Mouse (Mus musculus) kidney, postnatal 4 days (tissue): ENCODE measurements around the gene Apoc1.
"Not testable (repeated sequence)": the region's sequence is repeated elsewhere in the genome, so short reads cannot be mapped to it uniquely, and the experiment has no call there.

Experiments
- DNase-seq, 2 experiments: peaks; one replicate each; pipeline ENCODE4 v3.0.0; 2021; ENCODE audit warnings: mixed read lengths in 2 of 2

The Apoc1 gene

DNA sequence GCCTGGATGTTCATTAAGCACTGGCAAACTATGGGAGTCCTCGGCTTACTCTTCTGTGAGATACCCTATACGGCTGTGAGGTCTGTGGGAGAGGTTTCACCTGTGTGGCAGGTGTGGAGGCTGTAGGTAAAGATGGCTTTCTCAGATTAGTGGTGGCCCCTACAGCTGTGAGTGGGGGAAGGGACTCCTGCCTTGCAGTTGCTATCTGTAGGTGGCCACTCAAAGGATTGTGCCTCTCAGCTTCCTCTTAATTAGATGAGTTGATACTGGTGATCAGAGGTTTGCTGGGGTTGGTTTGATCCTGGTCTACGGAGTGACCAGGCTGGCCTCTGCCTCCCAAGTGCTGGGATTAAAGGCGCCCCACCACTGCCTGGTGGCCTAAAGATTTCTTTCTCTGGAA, 12.0 kb upstream of the Apoc1 start:
- DNase-seq = no peak

DNA sequence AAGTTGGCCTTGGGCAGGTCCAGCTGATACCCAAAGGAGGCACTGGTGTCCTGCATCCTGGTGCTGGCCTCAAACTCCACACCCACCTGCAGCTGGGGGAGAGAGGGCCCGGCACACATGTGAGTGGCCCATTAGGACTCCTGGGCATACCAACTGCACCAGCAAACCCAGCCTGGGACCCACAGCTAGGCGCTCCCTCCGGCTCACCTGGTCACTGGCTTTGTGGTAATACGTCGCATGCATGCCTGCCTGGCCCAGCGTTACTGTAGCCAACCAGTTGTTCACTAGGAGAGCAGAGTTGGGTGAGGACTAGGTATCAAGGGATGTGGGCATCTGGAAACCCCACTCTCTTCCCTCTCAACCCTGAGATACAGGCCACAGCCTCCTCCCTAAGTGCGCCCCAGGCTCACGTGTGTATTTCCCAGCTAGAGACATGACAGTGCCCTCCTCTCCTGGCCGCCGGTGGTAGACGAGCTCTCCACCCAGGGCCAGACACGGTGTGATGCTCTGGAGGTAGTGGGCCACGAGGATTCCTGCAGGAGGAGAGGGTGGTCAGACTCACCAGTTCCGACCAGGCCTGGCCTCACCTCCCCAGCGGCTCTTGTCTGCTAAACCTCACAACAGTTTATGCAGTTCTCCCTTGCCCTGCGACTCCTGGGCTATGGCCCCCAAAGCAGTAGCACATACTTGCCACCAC, 10.5 kb upstream of the Apoc1 start:
- no peak for DNase-seq

DNA sequence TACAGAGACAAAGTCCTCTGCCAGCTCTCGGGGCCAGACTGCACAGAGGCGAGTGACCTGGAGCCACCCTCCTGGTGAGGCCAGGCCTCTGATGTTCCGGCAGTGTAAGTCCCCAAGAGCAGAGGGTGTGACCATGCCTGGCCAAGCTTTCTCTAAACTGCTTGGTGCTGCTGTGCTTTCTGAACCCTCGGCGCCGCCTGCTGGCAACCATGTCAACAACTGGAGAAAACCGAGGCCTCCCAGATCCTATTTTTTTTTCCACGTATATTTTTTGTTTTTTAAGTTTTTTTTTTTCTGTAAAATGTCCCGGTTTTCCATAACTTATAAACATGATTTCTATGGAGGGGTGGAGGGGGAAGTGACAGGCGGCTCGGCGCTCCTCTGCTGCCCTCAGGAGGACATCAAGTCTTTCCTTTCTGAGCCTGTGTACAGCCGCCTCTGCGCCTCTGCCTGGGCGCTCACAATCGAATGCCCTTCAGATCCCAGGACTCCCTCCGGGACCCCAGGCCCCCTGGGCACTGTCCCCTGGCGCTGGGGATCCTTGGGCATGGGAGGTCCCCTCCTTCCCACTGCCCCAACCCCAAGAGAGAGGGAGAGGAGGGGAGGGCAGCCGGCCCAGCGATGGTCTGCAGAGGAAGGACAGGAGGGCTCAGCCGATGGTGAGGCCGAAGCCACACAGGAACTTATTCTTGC, 8.8 kb upstream of the Apoc1 start:
- peak; percentile 86 to 91 for DNase-seq

DNA sequence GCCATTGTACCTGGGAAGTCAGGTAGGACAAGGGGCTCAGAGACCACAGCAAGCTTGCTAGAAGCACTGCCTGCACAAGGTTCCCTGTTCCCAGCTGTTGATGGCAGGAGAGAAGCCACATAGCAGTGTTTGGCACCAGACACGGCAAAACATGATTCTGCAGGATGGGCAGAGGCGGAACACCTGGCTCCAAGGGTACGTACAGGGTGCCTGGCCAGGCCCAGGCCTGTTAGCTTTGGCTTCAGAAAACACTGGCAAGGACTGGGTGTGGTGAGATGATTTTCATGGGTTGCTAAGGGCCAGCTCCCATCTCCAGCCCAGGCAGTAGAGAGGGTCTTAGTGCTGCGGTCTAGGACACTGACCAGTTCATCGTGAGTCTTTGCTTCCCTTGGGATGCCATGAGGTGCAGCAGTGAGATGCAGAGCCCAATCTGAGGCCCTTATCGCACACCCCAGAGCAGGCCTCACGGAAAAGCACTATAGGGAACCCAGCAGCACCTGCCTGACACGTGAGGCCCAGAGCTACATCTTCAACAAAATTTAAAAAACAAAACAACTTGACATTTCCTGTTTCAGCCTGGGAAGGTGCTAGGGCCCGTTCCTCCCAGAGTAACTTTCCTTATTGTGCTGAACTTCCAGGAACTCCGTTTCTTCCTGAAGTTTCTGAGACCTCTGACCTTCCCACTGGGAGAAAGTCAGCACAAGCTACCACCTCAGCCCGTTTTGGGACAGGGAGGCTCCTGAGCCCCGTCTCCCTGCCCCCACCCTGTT, 8.0 kb upstream of the Apoc1 start:
- DNase-seq = no peak

DNA sequence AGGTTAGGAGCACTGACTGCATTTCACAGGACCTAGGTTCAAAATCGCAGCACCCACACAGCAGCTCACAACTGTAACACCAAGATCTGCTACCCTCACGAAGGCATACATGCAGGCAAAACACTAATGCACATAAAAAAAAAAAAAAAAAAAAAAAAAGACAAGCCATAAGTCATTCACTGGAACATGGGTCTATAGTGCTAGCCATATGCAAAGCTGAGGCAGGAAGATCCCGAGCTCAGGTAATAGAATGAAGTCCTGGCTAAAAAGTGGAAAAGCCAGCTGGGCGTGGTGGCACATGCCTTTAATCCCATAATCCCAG, 7.3 kb upstream of the Apoc1 start:
- DNase-seq = no peak

DNA sequence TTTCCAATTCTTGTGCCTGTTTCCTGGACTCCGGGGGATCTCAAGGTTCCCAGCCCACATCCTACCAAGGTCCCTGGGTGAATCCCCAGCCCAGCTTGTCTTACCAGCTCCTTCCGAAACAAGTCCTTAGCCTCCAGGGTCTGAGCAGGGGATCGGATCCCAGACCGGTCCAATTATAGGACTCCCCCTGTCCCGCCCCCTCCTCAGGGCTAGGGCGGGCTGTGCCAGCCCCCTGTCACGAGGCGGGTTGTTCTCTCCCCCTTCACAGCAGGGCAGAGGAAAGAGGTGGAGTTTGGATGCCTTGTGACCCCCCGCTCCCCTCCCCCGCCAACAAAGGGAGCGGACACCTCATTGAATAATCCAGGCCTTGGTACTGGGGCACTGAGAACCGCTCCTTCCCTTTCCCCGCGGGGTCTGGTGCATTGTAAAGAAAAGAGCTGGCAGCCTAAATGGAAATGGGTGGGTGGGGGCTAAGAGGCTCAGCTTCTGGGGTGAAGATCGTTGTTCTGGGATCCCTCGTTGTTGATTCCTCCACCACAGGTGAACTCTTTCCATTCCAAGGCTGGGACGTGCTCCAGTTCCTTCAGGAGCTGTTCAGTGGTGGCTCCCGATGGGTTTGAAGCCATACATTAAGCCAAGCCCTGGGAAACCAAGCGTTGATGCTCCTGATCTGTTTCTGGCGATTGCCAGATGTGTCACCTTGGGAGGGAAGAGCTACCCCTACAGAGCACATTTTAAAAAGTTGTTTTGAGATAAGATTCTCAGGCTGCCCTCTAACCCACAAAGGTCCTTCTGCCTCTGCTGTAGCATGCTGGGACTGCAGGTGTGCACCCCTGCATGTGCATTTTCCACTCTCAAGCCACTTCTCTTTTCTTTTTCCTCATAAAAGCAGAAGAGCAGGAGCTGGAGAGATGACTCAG, 6.7 kb upstream of the Apoc1 start, which contains the start of gene Apoe:
Apoe (minus strand) TSS at position 282 of the 920 bp plus-strand sequence.
- peak; percentile 62 to 79 for DNase-seq

DNA sequence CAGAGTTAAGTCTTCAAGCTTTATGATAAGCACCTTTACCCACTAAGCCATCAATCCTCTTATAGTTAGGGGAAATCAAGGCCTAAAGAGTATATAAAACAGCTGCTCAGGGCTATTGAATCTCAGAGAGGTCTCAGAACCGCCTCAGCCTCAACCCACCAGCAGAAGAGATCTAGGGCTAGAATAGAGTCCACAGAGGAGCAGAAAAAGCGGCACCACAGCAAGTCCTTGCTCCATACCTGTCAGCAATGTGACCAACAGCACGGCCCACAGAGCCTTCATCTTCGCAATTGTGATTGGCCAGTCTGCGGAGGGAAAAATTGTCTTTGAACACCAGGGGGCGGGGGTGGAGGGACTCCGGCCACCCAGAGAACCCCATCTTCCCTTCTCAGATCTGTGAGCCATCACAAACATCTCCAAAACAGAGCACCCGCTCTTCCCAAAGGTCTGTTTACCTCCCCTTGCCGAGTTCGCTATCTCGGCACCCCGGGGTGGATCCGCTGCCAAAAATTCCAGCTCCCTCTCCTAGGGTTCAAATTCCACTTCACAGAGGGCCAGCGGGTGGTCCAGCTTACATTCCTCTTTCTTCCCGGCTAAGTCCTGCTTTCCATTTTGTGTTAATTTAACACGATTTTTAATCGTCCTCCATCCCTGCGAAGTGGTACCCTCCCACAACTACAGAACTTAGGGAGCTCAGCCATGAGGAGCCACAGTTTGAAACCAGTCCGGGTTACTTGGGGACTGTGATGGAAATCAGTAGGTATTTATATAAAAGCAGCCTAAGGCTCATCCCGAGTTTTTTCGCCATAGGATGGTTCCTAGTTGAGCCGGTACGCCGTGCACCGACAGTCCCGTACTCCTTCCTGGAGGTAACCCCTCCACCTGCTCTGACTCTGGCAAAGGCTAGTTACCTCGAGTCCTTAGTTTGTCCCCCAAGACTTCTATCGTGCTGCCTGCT, 5.8 kb upstream of the Apoc1 start:
- peak; percentile 49 to 66 for DNase-seq

DNA sequence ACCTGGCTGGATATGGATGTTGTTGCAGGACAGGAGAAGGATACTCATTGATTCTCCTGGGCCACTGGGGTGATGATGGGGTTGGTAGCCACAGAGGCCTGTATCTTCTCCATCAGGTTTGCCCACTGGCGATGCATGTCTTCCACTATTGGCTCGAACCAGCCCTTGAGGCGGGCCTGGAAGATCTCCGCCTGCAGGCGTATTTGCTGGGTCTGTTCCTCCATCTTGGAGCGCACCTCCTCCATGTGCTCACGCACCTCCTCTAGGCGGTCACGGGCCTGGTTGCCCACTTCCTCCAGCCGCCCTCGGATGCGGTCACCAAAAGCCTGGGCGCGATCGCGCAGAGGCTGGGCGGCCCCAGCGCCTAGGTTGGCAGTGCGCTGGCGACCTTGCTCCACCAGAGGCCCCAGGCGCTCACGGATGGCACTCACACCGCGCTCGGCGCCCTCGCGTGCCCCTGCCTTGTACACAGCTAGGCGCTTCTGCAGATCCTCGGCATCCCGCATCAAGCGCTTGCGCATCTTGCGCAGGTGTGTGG, 3.9 kb upstream of the Apoc1 start:
- no peak for DNase-seq

DNA sequence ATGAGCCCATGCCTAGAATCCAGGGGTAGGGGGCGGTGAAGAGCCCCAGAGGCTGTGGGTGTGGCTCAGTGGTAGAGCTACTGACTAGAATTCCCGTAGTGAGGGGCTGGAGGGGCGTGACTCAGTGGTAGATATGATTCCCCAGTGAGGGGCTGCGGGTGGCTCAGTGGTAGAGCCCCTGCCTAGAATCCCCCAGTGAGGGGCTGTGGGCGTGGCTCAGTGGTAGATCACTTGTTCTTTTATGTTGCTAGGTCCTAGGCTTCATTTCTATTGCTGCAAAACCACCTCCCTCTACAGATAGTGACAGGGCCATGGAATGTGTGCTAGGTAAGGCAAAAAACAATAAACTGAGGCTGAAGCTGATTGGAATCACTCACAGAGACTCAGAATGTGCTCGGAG, 3.4 kb upstream of the Apoc1 start:
- DNase-seq = no peak

DNA sequence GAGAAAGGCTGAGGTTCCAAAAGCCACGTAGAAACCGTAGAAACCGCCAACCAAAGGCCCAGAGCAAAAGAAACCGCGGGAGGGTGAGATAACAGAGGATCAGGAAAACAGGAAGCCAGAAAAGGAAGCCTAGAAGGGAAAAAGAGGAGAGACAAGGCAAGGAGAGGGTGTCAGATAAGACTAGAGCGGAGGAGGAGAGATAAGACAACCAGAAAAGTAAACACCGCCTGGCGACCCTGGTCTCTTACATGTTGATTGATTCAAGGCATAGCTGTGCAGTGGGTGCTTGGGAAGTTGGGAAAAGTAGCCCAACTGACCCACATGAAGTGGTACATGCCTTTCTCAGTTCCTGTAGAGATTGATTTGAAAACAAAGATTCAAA, 2.7 kb upstream of the Apoc1 start:
- DNase-seq = no peak

DNA sequence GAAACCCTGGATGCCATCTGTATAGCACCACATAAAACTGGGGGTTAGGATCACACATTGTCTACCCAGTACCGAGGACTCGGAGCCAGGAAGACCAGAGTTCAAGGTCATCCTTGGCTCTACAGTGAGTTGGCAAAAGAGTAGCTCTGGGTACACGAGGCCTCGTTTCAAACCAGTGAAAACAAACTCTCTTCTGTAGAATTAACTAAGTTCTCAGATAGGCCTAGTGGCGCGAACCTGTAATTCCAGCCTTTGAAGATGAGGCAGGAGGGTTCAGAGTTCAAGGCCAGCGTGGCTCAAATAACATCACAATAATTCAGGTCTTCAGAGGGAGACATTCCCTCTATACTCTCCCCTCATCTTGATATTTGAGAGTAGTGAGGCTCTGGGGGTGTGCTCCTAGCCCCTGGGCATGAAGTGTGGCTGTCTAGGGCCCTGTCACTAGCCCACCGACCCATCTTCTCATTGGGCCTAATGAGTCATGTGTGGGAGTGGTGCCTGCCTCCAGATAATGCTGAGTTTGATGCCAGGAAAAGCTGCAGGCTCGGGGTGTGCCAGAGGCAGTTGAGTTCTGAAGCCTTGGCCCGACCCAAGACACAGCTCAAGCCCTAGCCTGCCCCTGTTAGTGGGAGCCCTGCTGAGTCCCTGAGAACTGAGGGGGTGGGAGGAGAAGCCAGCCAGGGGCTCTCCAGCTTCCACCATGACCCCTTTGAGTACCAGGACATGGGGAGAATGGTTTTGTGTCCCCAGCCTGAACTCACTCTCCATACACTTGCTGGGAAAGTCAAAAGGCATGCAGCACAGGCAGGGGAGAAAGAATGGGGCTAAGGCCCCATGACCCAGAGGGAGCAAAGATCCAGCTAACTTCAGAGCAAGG, 2.1 kb upstream of the Apoc1 start:
- no peak for DNase-seq

DNA sequence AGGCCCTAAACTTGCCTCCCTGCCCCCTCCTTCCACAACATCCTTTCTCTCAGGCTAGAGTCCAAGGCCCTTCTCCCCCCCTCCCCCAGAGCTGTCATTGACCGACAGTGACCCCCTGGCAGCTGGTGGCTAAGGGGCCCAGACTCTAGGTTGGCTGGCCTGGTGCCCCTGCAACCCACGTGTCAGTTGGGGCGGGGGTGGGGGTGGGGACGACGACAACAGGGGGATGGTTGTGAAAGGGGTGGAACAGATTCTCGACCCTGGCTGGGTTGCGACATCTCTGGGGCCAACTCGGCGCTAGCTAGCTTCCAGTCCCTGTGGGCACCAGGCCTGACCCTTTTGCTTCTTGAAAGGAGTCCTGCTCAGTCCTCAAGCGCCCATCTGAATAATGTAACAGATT, 961 bp upstream of the Apoc1 start:
- DNase-seq = peak; percentile 34 to 65

DNA sequence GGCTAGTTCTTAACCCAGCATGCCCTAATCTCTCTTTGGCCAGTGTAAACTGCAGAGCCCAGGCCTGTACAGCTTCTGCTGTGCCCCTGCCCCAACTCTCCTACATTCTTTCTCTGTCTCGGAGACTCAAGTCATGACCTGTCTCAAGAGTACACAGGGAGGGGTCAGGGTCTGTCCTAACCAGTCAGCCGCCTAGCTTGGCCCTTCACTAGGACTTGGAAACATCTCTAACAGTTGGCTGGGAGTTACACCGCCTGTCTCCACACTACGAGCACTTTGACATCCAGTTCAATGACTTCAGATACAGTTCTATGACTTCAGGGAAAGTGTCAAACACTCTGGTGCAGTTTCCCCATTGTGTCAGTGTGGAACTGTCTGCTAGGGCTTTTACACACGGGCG, 1.0 kb downstream of the Apoc1 start:
- DNase-seq = no peak

DNA sequence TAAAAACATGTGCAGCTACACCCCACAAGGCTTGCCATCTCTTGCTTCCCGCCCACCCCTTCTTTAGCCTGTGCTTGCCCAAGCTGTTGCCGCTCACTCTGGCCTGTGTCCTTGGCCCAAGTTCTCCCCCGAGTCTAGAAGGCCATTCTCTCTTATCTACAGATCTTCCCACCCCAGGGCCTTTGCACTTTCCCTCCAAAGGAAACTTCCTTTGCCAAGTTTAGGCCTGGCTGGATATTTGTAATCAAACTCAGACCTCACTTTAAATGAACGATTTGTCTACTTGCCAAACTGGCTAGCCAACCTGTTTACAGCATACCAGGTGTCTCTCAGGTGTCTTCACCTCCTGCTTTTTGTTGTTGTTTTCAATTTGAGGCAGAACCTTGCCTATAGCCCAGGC, 1.6 kb downstream of the Apoc1 start:
- DNase-seq = no peak

DNA sequence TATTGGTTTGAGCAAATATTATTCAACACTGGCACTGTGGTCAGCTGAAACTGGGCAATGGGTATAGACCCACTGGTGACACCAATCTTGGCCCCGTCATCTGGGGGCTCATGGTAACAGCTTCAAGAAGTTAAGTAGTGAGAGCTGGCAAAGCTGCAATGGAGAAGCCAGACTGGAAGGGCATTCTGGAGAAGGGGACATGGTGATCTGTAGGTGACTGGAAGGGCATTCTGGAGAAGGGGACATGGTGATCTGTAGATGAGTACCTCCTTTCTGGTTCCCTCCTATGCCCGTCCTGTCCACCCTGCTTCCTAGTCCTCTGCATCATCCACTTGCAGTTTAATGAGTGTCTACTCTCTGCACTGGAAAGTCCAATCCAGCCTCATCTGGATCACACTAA, 3.8 kb downstream of the Apoc1 start:
- DNase-seq = no peak

DNA sequence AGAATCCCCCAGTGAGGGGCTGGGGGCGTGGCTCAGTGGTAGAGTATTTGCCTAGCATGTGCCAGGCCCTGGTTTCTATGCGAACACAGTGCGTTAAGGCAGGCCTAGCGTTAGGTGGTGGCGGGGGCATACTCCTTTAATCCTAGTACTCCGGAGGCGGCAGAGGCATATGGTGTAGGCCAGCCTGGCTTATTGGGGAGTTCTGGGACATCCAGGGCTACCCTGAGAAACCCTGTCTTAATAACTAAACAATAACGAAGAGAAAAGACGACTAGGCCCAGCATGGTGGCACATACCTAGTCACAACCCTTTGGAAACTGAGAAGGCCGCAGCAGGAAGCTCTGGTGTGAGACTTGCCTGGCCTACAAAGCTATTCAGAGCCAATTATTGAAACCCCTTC, 4.4 kb downstream of the Apoc1 start:
- DNase-seq = no peak

DNA sequence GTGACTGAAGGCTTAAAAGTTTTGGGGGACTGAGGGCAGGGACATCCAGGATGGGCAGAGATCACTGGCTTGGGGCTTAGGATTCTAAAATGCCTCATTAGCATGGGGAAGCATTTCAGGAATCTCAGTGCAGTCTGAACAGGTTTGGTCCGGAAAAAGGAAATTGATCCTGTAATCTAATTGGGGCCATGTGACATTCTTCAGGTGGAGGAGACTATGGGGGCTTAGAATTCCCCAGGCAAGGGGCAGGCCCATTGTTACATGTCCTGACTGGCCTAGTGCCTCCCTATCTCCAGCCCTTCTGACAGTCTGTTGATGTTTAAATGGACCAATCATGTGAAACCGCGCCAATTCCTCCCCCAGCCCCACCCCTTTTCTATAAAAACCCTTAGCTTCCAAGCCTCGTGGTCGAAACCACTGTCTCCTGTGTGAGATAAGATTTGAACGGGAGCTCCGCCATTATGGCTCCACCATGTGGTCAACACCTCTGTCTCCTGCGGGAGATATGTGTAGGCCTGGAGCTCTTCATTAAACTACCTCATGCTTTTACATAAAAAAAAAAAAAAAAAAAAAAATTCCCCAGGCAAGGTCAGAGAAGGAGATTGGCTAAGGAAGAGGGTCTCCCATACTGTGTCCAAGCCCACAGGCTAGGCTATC, 5.4 kb downstream of the Apoc1 start:
- not testable (repeated sequence) for DNase-seq

DNA sequence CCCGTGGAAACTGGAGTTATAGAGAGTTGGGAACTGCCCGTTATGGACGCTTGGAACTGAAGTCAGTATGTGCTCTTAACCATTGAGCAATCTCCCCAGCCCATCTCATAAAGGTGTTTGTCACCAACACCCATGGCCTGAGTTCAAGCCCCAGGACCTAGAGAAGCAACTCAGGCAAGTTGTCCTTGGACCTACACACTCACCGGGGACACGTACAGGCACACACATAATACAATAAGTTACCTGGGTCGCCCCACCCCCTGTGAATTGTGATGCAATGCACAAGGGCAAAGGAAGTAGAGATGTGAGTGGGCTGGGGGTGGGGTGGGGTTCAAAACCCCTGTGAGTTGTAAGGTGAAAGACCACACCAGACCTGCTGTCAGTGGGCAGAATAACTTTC, 5.9 kb downstream of the Apoc1 start:
- no peak for DNase-seq

DNA sequence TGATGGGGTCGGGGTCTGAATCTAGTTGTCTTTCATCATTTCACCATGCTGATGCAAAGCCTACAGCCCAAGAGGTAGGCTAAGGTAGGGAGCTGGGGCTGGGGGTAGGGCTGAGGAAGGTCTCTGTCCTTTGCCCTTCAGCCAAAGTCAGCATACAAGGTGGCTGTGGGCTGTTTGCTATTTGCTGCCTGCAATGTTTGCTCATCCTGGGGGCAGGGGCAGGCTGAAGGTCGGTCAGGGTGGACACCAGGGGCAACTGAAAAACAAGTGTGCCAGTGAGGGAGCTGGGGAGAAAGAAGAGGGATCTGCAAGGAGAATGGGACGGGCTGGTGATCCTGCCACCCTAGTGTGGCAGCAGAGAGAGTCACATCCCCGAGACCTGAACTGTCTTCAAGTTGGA, 7.1 kb downstream of the Apoc1 start:
- DNase-seq = no peak

DNA sequence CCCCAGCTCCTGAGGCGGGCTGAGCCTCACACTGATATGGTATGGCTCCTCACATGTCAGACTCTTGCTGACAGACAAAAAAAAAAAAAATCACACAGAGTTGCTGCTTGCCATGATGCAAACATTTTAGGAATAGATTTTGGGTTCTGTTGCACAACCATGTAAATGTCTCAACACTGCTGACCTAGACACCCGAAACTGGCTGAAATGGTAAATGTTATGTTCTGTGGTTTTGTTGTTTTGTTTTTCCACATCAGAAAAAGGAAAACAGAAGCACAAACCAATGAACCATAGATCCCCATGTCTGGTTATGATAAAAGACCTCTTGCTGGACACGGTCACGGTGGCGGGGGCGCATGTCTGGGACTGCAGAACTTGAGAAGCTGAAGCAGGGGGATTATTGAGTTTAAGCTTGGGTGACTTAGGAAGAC, 8.7 kb downstream of the Apoc1 start:
- no peak for DNase-seq
